Mouse (Mus musculus) lung, embryonic 15.5 days (tissue): Measurements from ENCODE around the gene Slc15a2. TPM values are rescaled to one million over a fixed set of nuclear protein-coding genes. Genes with fewer than 3 reads are reported as not detected.
A peak's percentile ranks its signal among the peaks of the same experiment; 100 is the strongest.

Source experiments
- ATAC-seq: fragments of 200-750 bp; cut with Nextera tagmentation; 2 replicates; pipeline ENCODE4 v1.8.0; 2017; ENCODE audit warnings: moderate number of reproducible peaks, borderline replicate concordance; ENCODE audit not compliant: low FRiP score, low TSS enrichment; ENCODE audit errors: extremely low read depth
- H3K27ac ChIP-seq: fragments of 300-500 bp; sonication (generic); 2 replicates; pipeline ENCODE4 v1.5.1; 2015; ENCODE audit warnings: moderate library complexity, mild to moderate bottlenecking, inconsistent platforms
- H3K27me3 ChIP-seq: fragments of 300-500 bp; sonication (generic); 2 replicates; pipeline ENCODE4 v1.6.1; 2015; ENCODE audit warnings: inconsistent platforms
- H3K36me3 ChIP-seq: fragments of 300-500 bp; sonication (generic); 2 replicates; pipeline ENCODE4 v1.6.1; 2015; ENCODE audit warnings: inconsistent platforms
- H3K4me1 ChIP-seq: fragments of 300-500 bp; sonication (generic); 2 replicates; pipeline ENCODE4 v1.6.1; 2015; ENCODE audit warnings: inconsistent platforms
- H3K4me2 ChIP-seq: fragments of 300-500 bp; sonication (generic); 2 replicates; pipeline ENCODE4 v1.6.1; 2015; ENCODE audit warnings: inconsistent platforms, mild to moderate bottlenecking, moderate library complexity
- H3K4me3 ChIP-seq: fragments of 300-500 bp; sonication (generic); 2 replicates; pipeline ENCODE4 v1.5.1; 2015; ENCODE audit warnings: mild to moderate bottlenecking, inconsistent platforms
- H3K9ac ChIP-seq: fragments of 300-500 bp; sonication (generic); 2 replicates; pipeline ENCODE4 v1.6.1; 2015; ENCODE audit warnings: inconsistent platforms
- H3K9me3 ChIP-seq: fragments of 300-500 bp; sonication (generic); 2 replicates; pipeline ENCODE4 v1.6.1; 2016; ENCODE audit warnings: inconsistent platforms
- WGBS: fragments of 180-500 bp; shearing (Covaris S2); methylation state at CpG from one replicate; pipeline ENCODE4 v1.1.7; 2015; 5-methylcytosine and 5-hydroxymethylcytosine counted together
- polyA plus RNA-seq: library from polyadenylated mRNA; unstranded; fragments of >200 nt; fragmentation: Nextera tagmentation; extraction: Ambion mirVana; gene quantifications from 2 replicates; pipeline ENCODE4 v1.2.1, GENCODE M21; 2015

Gene Slc15a2
- polyA plus RNA-seq, 1 experiment from 2014 or later = 41.7 TPM

- Histone ChIP-seq H3K27me3 (no peaks in the 10 kb centered on the region), H3K4me2 (no peak overlapping the region), H3K9ac (no peak overlapping the region), H3K36me3 (no peaks in the 10 kb centered on the region), H3K4me3 (no peak overlapping the region), H3K4me1 (no peaks in the 10 kb centered on the region), H3K9me3 (no peaks in the 10 kb centered on the region), H3K27ac (no peak overlapping the region)
- WGBS = 77% methylated on average over 3 of the region's 3 CpGs
- no peak for ATAC-seq
Measured at GRCm38 (mm10) chr16:36751979-36752378, 32.8 kb downstream of the Slc15a2 start.

GRCm38 (mm10) chr16:36747767-36748166, 37.0 kb downstream of the Slc15a2 start:
- Histone ChIP-seq H3K4me2 (no peak overlapping the region), H3K27ac (no peak overlapping the region), H3K36me3 (no peaks in the 10 kb centered on the region), H3K9ac (no peak overlapping the region), H3K27me3 (no peaks in the 10 kb centered on the region), H3K9me3 (no peaks in the 10 kb centered on the region), H3K4me1 (no peaks in the 10 kb centered on the region), H3K4me3 (no peak overlapping the region)
- WGBS = 45% methylated on average over 2 of the region's 2 CpGs
- no peak for ATAC-seq

- no peaks in the 10 kb centered on the region for H3K36me3 ChIP-seq
- H3K4me2 ChIP-seq = no peak overlapping the region
- H3K27me3 ChIP-seq = no peaks in the 10 kb centered on the region
- H3K4me3 ChIP-seq = no peak overlapping the region
- H3K9me3 ChIP-seq = no peaks in the 10 kb centered on the region
- 54% methylated on average over 4 of the region's 4 CpGs for WGBS
- no peak overlapping the region for H3K27ac ChIP-seq
- H3K9ac ChIP-seq = no peak overlapping the region
- no peak for ATAC-seq
- no peaks in the 10 kb centered on the region for H3K4me1 ChIP-seq
Measured at GRCm38 (mm10) chr16:36747068-36747467, 37.7 kb downstream of the Slc15a2 start.

DNA sequence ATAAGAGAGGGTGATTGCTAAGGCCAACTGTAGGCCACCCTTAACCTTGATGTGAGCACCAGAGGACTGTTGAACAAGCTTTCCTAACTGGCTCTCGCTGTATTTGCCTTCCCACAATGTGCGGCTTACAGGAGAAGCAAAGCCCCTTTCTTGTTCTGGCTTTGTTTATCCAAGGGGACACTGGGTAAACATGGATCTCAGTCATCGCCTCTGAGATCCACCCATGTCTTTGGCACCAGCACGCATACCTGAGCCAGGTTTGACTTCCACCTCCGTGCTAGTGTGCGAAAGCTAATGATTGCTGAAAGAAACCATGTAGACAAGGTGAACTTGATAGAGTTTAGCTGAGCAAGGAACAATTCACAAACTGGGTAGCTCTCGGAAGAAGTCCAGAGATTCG, 41.2 kb downstream of the Slc15a2 start:
- no peak for ATAC-seq
- Histone ChIP-seq H3K4me3 (no peak overlapping the region), H3K4me2 (no peak overlapping the region), H3K27me3 (no peaks in the 10 kb centered on the region), H3K4me1 (no peaks in the 10 kb centered on the region), H3K9ac (no peak overlapping the region), H3K36me3 (no peaks in the 10 kb centered on the region), H3K9me3 (no peaks in the 10 kb centered on the region), H3K27ac (no peak overlapping the region)
- 52% methylated on average over 8 of the region's 8 CpGs for WGBS

DNA sequence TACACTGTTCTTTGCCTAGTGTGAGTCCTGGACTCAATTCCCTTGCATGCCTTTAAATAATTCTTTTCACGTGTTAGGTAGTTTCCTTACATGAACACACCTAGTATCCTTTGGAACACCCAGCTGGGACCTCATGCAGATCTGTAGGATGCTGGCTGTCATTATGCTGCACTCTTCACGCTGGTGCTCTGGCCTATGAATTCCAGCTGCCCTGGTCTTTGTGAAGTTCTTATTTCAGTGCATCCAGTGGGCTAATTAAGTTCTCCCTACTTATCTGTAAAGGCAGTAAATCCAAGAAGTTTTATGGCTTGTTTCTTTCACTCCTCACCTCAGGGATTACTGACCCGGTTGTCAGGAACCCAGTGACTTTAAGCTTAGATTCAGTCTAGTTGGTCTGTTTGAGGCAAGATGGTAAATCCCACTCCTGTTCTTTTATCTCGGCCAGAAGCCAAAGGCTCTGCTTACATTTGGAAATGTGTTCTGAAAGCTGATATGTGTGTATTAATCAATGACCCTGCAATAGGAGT, 45.3 kb downstream of the Slc15a2 start:
- Histone ChIP-seq H3K27ac (no peak overlapping the region; the same call in 1 of the 2 replicates), H3K27me3 (no peaks in the 10 kb centered on the region), H3K4me1 (no peaks in the 10 kb centered on the region), H3K4me3 (no peak overlapping the region), H3K36me3 (no peaks in the 10 kb centered on the region), H3K4me2 (no peak overlapping the region), H3K9ac (no peak overlapping the region), H3K9me3 (no peaks in the 10 kb centered on the region)
- WGBS = 37% methylated on average over 4 of the region's 4 CpGs
- ATAC-seq = no peak

- H3K4me1 ChIP-seq = peaks cover 3% of the 10 kb centered on the region; the same call in 1 of the 2 replicates
- no peaks in the 10 kb centered on the region for H3K9me3 ChIP-seq
- WGBS = 60% methylated on average over 3 of the region's 3 CpGs
- H3K36me3 ChIP-seq = no peaks in the 10 kb centered on the region
- no peak overlapping the region for H3K27ac ChIP-seq
- H3K27me3 ChIP-seq = no peaks in the 10 kb centered on the region
- H3K4me3 ChIP-seq = no peak overlapping the region
- H3K9ac ChIP-seq = no peak overlapping the region
- no peak for ATAC-seq
- no peak overlapping the region for H3K4me2 ChIP-seq
Measured at GRCm38 (mm10) chr16:36735421-36735820, 49.3 kb downstream of the Slc15a2 start.

- peaks cover 3% of the 10 kb centered on the region; the same call in 1 of the 2 replicates for H3K4me1 ChIP-seq
- 0 out of 2 replicates have a peak overlapping the region, but pooled peaks have one; percentile 27 for H3K27ac ChIP-seq
- H3K27me3 ChIP-seq = no peaks in the 10 kb centered on the region
- no peaks in the 10 kb centered on the region for H3K9me3 ChIP-seq
- 29% methylated on average over 1 of the region's 1 CpGs for WGBS
- no peaks in the 10 kb centered on the region for H3K36me3 ChIP-seq
- H3K9ac ChIP-seq = no peak overlapping the region
- ATAC-seq = peak; percentile 80; the same call in 1 of the 2 replicates
- no peak overlapping the region for H3K4me2 ChIP-seq
- H3K4me3 ChIP-seq = no peak overlapping the region
Measured at GRCm38 (mm10) chr16:36733827-36734226, 50.9 kb downstream of the Slc15a2 start.

- Histone ChIP-seq H3K9me3 (no peaks in the 10 kb centered on the region), H3K36me3 (no peaks in the 10 kb centered on the region), H3K4me1 (peaks cover 3% of the 10 kb centered on the region; the same call in 1 of the 2 replicates), H3K9ac (no peak overlapping the region), H3K4me2 (no peak overlapping the region), H3K27ac (no peak overlapping the region), H3K27me3 (no peaks in the 10 kb centered on the region), H3K4me3 (no peak overlapping the region)
- ATAC-seq = no peak
Measured at GRCm38 (mm10) chr16:36732572-36732971, 52.2 kb downstream of the Slc15a2 start.

DNA sequence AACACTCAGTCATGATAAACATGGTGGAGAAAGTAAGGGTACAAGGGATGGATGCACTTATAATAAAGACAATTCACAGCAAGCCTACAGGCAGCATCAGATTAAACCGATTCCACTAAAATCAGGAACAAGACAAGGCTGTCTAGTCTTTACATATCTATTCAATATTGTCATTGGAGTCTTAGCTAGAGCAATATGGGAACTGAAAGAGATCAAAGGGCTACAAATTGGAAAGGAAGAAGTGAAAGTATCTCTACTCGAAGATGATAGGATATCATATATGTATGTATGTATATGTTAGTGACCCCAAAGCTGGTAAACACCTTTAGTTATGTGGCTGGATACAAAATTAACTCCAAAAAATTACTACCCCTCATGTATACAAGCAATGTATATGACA, 55.8 kb downstream of the Slc15a2 start:
- no peak for ATAC-seq
- Histone ChIP-seq H3K4me1 (peaks cover 3% of the 10 kb centered on the region; the same call in 1 of the 2 replicates), H3K27ac (no peak overlapping the region), H3K9me3 (no peaks in the 10 kb centered on the region), H3K4me3 (no peak overlapping the region), H3K4me2 (no peak overlapping the region), H3K36me3 (no peaks in the 10 kb centered on the region), H3K27me3 (no peaks in the 10 kb centered on the region), H3K9ac (no peak overlapping the region)
- WGBS = 79% methylated on average over 2 of the region's 2 CpGs

DNA sequence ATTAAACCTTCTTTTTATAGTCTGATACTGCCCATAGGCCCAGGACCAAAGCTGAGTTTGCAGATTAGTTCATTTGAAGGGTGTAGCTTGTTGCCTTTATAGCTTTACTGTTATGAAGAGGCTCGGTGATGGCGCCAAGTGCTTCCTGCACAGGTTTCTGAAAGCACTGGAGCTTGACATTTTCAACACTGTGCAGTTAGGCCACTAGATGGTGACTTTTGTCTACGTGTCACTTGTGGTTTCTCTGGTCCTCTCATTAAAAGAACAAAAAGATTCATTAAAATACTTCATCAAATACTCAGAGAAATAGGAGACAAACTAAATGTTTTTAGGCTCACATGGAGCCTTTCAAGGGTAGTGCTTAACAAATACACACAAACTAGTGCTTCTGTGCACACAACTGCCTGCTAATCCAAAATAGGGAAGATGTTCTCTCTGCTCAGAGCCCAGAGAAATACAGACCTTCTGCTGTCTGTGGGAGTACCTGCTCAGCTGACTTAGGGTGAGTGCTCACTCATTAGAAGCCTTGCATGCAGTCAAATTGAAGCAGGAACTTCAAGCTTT, 60.8 kb downstream of the Slc15a2 start:
- H3K4me1 ChIP-seq = no peaks in the 10 kb centered on the region
- H3K27ac ChIP-seq = no peak overlapping the region
- H3K9me3 ChIP-seq = no peaks in the 10 kb centered on the region
- 52% methylated on average over 3 of the region's 3 CpGs for WGBS
- ATAC-seq = no peak
- no peaks in the 10 kb centered on the region for H3K36me3 ChIP-seq
- H3K9ac ChIP-seq = no peak overlapping the region
- no peak overlapping the region for H3K4me2 ChIP-seq
- H3K27me3 ChIP-seq = no peaks in the 10 kb centered on the region
- no peak overlapping the region for H3K4me3 ChIP-seq

DNA sequence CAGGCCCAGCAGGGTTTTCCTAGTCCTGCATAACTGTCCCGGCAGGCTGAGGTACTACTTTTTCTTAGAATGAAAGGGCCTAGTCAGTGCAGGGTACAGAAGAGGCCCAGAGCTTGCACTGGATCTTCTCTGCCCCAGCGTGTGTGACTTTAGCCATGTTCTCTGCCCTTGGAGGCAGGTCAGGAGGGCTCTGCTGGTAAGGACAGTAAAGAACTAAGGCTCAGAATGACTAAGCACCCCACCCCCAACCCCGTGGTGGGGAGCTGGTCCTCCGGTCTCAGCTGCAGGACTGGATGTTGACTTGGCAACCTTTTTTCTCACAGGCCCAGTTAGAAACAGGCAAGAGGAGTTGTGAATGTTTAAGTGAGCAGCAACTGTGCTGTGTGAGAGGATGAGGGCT, 62.0 kb downstream of the Slc15a2 start:
- Histone ChIP-seq H3K4me2 (no peak overlapping the region), H3K9ac (no peak overlapping the region), H3K27ac (no peak overlapping the region), H3K9me3 (no peaks in the 10 kb centered on the region), H3K36me3 (no peaks in the 10 kb centered on the region), H3K4me1 (no peaks in the 10 kb centered on the region), H3K4me3 (no peak overlapping the region), H3K27me3 (no peaks in the 10 kb centered on the region)
- WGBS = 36% methylated on average over 4 of the region's 4 CpGs
- ATAC-seq = no peak

DNA sequence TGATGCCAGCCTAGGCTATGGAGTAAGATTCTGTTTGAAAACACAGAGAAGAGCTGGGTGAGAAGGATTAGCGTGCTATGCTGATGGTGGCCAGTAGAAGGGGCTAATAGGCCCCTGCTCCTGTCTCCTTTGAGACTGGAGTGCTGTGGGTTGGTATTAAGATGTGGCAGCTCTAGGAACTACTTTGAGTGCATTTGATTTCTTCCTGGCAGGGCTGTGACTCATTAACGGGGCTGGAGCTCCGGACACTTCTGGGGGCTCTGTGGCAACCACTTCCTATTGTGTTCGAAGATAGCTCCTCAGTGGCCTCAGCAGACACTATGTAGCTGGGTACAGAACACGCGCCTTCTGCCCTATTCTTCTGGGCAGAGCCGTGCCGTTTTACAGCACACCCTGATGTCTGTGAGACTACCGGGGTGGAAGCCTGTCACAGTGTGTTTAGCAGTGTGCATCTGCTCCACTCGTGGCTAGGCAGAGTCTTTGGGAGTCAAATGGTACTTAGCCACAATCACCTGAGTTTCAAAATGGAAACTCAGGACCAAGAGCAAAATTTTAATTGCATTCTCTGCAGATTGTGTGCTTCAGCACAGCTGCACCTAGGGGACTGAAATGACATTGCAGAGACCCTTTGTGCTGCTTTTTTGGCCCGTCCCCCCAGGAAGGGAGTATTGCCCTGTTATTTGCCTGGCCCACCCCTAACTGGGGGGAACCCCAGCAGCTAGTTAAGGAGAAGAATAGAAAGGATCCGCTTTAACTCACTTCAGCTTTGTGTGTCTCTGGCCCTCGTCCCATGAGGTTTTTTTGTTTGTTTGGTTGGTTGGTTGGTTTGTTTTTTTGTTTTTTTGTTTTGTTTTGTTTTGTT, 64.3 kb downstream of the Slc15a2 start:
- Histone ChIP-seq H3K9ac (no peak overlapping the region), H3K4me3 (no peak overlapping the region), H3K9me3 (no peaks in the 10 kb centered on the region), H3K27me3 (no peaks in the 10 kb centered on the region), H3K4me1 (no peaks in the 10 kb centered on the region), H3K27ac (no peak overlapping the region), H3K36me3 (no peaks in the 10 kb centered on the region), H3K4me2 (no peak overlapping the region)
- WGBS = 67% methylated on average over 13 of the region's 13 CpGs
- ATAC-seq = no peak
